Mouse (Mus musculus) mature B cell (primary cell): ENCODE results near the gene Bcar3.

Experiments
- in situ Hi-C: fragments of 300-500 bp; cut with MboI; formaldehyde crosslinking; loops from 2 replicates; pipeline ENCODE4 v1.14.3; 2019

Bcar3 gene

GRCm38 (mm10) chr3:122510932-122511331 lies 217.0 kb downstream of the Bcar3 start:
- in situ Hi-C loops, result no loop called here

GRCm38 (mm10) chr3:122511721-122512619 lies 218.0 kb downstream of the Bcar3 start:
- in situ Hi-C loops, result no loop called here

- in situ Hi-C loops, result no loop called here
Observed at GRCm38 (mm10) chr3:122512725-122513375, 218.9 kb downstream of the Bcar3 start.

- in situ Hi-C loops, result no loop called here
Observed at GRCm38 (mm10) chr3:122515568-122516326, 221.8 kb downstream of the Bcar3 start.

- in situ Hi-C loops, result no loop called here
Observed at GRCm38 (mm10) chr3:122516327-122516695, 222.4 kb downstream of the Bcar3 start.

GRCm38 (mm10) chr3:122517726-122518125 lies 223.8 kb downstream of the Bcar3 start:
- in situ Hi-C loops, result no loop called here

GRCm38 (mm10) chr3:122518231-122518736 lies 224.3 kb downstream of the Bcar3 start:
- in situ Hi-C loops, result no loop called here

- in situ Hi-C loops, result no loop called here
Observed at GRCm38 (mm10) chr3:122519082-122519481, 225.1 kb downstream of the Bcar3 start.

GRCm38 (mm10) chr3:122520365-122520764 lies 226.4 kb downstream of the Bcar3 start:
- in situ Hi-C loops, result no loop called here

GRCm38 (mm10) chr3:122520875-122521274 lies 226.9 kb downstream of the Bcar3 start:
- in situ Hi-C loops, result no loop called here

- in situ Hi-C loops, result no loop called here
Observed at GRCm38 (mm10) chr3:122521294-122521693, 227.4 kb downstream of the Bcar3 start.

GRCm38 (mm10) chr3:122528477-122528876 lies 234.5 kb downstream of the Bcar3 start:
- in situ Hi-C loops, result no loop called here

GRCm38 (mm10) chr3:122535938-122536703 lies 242.2 kb downstream of the Bcar3 start:
- in situ Hi-C loops, result no loop called here

GRCm38 (mm10) chr3:122538851-122539250 lies 244.9 kb downstream of the Bcar3 start:
- in situ Hi-C loops, result no loop called here

GRCm38 (mm10) chr3:122539961-122540690 lies 246.2 kb downstream of the Bcar3 start:
- in situ Hi-C loops, result no loop called here

GRCm38 (mm10) chr3:122540918-122541317 lies 247.0 kb downstream of the Bcar3 start:
- in situ Hi-C loops, result no loop called here

GRCm38 (mm10) chr3:122545346-122545745 lies 251.4 kb downstream of the Bcar3 start:
- in situ Hi-C loops, result no loop called here

- in situ Hi-C loops, result no loop called here
Observed at GRCm38 (mm10) chr3:122547469-122547868, 253.5 kb downstream of the Bcar3 start.

- in situ Hi-C loops, result no loop called here
Observed at GRCm38 (mm10) chr3:122551174-122551573, 257.2 kb downstream of the Bcar3 start.

- in situ Hi-C loops, result no loop called here
Observed at GRCm38 (mm10) chr3:122557766-122558165, 263.8 kb downstream of the Bcar3 start.

- in situ Hi-C loops, result no loop called here
Observed at GRCm38 (mm10) chr3:122565285-122565684, 271.3 kb downstream of the Bcar3 start.
